Mouse (Mus musculus): ENCODE data around the gene Tll2.

Gene Tll2

GRCm38 (mm10) chr19:41206811-41207344, at the start of gene Tll2:
TSS of gene Tll2 (minus strand) at chr19:41206835.
- peak; percentile 10 to 31 for DNase-seq (ENCODE audit: low spot score in 2 of 2)

GRCm38 (mm10) chr19:41254584-41254983, 47.9 kb upstream of the Tll2 start:
- DNase-seq (ENCODE audit: low spot score in 2 of 2) = no peak

GRCm38 (mm10) chr19:41248968-41249367, 42.3 kb upstream of the Tll2 start:
- DNase-seq (ENCODE audit: low spot score in 2 of 2) = no peak

- no peak for DNase-seq (ENCODE audit: low spot score in 2 of 2)
Observed at GRCm38 (mm10) chr19:41248271-41248670, 41.6 kb upstream of the Tll2 start.

- DNase-seq (ENCODE audit: low spot score in 2 of 2) = no peak
Observed at GRCm38 (mm10) chr19:41246271-41246670, 39.6 kb upstream of the Tll2 start.

GRCm38 (mm10) chr19:41244581-41244980, 37.9 kb upstream of the Tll2 start:
- peak; percentile 17 to 38 for DNase-seq (ENCODE audit: low spot score in 2 of 2)

- no peak for DNase-seq (ENCODE audit: low spot score in 2 of 2)
Observed at GRCm38 (mm10) chr19:41241997-41242396, 35.4 kb upstream of the Tll2 start.

- DNase-seq (ENCODE audit: low spot score in 2 of 2) = no peak
Observed at GRCm38 (mm10) chr19:41233698-41234097, 27.1 kb upstream of the Tll2 start.

GRCm38 (mm10) chr19:41208326-41208725, 1.7 kb upstream of the Tll2 start:
- DNase-seq (ENCODE audit: low spot score in 2 of 2) = no peak

GRCm38 (mm10) chr19:41206041-41206810, 409 bp downstream of the Tll2 start:
- no peak for DNase-seq (ENCODE audit: low spot score in 2 of 2)

- DNase-seq (ENCODE audit: low spot score in 2 of 2) = no peak
Observed at GRCm38 (mm10) chr19:41204159-41205081, 2.2 kb downstream of the Tll2 start.

- DNase-seq (ENCODE audit: low spot score in 2 of 2) = no peak
Observed at GRCm38 (mm10) chr19:41197606-41198005, 9.0 kb downstream of the Tll2 start.

GRCm38 (mm10) chr19:41193379-41193778, 13.3 kb downstream of the Tll2 start:
- no peak for DNase-seq (ENCODE audit: low spot score in 2 of 2)

GRCm38 (mm10) chr19:41192953-41193352, 13.7 kb downstream of the Tll2 start:
- DNase-seq (ENCODE audit: low spot score in 2 of 2) = no peak

GRCm38 (mm10) chr19:41191724-41192123, 14.9 kb downstream of the Tll2 start:
- no peak for DNase-seq (ENCODE audit: low spot score in 2 of 2)

GRCm38 (mm10) chr19:41190876-41191434, 15.7 kb downstream of the Tll2 start:
- DNase-seq (ENCODE audit: low spot score in 2 of 2) = no peak

- no peak for DNase-seq (ENCODE audit: low spot score in 2 of 2)
Observed at GRCm38 (mm10) chr19:41177331-41177730, 29.3 kb downstream of the Tll2 start.

- no peak for DNase-seq (ENCODE audit: low spot score in 2 of 2)
Observed at GRCm38 (mm10) chr19:41176881-41177280, 29.8 kb downstream of the Tll2 start.

GRCm38 (mm10) chr19:41165914-41166235, 40.8 kb downstream of the Tll2 start:
- DNase-seq (ENCODE audit: low spot score in 2 of 2) = no peak

- no peak for DNase-seq (ENCODE audit: low spot score in 2 of 2)
Observed at GRCm38 (mm10) chr19:41165144-41165913, 41.3 kb downstream of the Tll2 start.

GRCm38 (mm10) chr19:41164447-41165095, 42.1 kb downstream of the Tll2 start:
- no peak for DNase-seq (ENCODE audit: low spot score in 2 of 2)
